Mouse (Mus musculus) naive thymus-derived CD4-positive, alpha-beta T cell, adult 5 months (primary cell): ENCODE data around the gene Ip6k1. TPM values are rescaled to one million over a fixed set of nuclear protein-coding genes. Genes with fewer than 3 reads are reported as not detected.

ENCODE experiments used
- polyA plus RNA-seq: library from polyadenylated mRNA; unstranded; fragments of 100-300 nt; shearing (Covaris generic); gene quantifications from one replicate; pipeline ENCODE4 v1.2.1, GENCODE M21; 2017

The Ip6k1 gene
- polyA plus RNA-seq = 202 TPM

DNA sequence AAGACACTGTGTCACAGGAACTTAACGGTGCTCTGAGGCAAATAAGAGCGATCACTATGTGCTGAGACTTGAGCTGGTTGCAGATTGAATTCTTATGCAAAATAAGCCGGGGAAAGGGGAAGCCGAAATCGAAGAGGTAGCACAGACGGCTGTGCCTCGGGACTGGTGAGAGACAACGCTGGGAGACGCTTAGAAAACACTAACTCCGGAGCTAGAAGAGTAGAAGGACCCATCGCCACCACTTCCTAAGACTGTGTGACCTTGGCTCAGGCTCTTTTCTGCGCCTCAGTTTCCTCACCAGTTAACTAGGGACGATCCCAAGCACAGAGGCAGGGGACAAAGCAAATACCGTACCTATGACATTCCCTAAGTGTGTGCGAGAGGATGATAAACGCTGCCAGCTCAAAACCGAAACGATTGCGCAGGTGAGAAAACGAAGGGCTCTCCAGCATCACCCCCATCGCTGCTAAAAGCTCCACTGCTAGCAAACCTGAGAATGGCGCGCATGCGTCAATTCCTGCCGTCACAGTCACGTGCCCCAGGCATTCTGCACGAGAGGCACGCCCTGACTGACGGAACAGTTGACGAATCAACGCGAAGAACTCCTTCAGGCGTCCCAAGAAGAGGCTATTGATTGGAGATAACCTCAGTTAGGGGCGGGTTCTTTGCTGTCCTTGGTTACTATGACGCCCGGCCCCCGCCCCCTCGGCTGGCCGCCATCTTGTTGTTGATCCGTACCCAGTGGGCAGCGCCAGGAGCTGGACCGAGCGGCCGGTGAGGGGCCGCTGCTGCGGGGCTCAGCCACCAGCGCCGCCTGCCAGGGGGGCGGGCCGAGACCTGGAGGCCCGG, at the start of gene Ip6k1:
Gene Ip6k1, plus strand, starts transcription at position 580 of the 849 bp plus-strand sequence.

DNA sequence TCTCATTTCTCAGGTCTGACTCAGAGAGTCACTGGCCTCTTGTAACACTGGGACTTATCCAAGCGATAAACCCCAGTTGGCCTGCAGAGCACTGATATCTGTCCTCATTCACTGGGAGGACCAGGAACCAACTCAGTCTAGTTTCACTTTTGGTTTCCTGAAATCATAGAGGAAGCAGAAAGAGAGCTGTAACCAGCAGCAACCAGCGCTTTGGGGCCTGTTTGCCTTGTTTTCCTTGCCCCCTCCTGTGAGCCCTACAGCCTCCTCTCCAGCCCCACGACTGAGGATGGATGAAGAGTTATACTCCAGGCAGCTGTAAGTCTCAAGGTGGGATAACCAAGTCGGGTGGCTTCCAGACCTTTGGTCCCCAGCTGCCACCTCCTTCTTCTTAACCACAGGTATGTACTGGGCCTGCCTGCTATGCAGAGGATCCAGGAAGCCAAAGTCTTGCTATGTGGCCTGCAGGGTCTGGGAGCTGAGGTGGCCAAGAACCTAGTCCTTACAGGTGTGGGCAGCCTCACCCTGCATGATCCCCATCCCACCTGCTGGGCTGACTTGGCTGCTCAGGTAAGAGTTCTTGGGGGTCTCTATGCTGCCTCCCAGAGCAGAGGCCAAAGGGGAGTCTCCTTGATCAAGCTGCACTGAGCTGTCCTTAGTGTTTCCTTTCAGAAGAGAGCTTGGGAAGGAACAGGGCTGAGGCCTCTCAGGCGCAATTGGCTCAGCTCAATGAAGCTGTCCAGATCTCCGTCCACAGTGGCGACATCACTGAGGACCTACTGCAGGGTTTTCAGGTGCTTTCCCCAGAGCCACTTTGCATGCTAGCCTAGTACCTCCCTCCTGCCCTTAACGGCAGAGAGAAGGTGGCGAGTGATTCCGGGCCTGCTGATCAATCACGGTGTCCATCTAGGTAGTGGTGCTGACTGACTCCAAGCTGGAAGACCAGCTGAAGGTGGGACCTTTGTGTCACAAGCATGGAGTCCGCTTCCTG, 26.6 kb upstream of the Ip6k1 start, which contains the start of gene Uba7:
Gene Uba7, plus strand, starts transcription at position 107 of the 988 bp plus-strand sequence.

DNA sequence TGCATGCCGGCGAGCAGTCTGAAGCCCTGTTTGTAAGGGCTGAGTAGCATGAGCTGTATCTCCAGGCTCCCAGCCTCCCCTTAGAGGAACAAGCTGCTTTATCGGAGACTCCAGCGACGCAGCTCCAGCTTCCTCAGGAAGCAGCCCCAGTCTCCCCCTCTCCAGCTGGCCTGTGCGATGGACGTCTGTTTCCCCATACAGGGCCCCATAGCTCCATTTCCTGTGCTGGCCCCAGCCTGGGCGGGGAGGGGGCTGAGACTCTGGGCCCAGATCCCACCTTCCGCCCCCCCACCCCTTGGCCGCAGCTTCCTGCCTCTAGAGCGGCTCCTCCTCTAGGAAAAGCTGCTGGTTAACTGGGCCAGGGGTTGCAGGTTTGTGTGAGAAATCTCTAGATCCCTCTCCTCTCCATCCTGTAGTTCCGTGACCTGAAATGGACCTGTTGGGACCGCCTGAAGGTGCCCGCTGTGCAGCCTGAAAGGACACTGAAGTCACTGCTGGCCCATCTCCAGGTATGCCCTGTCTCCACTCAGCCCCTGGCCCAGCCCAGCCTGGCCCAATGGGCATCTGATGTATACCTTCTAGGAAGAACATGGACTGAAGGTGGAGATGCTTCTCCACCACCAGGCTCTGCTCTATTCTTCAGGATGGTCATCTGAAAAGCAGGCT, 19.5 kb upstream of the Ip6k1 start, which contains the start of gene Gm20661:
Gene Gm20661, plus strand, starts transcription at position 378 of the 666 bp plus-strand sequence.

DNA sequence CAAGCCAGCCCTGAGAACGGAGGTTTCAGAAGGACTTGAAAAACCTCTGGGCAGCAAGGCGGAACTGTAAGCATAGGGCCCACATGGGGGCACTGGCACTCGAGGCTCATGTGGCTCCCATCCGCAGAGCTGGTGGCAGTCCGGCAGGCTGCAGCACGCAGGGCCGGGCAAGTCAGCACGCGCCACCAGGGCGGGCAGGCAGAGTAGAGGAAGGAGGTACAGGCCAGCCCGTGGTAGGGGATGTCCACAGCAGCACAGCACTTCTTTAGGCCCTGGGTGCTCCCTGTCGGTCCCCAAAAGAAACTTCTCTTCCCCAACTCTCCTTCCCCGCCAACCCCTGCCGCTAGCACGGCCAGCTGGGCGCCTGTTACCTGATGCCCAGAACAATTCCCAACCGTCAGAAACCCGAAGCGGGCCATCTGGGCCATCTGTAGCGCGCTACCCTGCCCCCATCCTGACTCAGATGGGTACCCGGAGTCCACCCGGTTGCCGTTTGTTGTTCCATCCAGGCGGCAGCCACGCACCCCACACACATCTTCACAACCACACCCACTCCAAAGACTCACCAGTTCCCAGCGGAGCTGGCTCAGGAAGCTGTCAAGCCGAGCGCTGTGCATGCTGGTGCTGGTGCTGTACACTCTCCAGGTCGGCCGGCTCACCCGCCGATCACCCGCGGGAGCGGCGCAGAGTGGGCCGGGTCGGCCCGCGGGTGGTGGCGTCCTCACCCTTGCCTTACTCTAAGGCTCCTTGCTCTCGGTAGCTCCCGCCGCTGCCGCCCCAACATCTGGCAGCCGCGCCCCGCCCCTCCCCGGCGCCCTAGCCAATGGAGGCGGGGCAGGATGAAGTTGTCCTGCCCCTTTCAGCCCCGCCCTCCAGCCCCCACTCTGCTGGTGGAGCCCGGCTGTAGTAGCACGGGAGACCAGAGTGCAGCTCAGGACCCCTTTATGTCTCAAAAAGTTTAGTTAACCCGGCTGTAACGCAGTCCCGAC, 16.9 kb upstream of the Ip6k1 start, which contains the start of gene Inka1:
Gene Inka1, minus strand, starts transcription at position 749 of the 989 bp plus-strand sequence.

DNA sequence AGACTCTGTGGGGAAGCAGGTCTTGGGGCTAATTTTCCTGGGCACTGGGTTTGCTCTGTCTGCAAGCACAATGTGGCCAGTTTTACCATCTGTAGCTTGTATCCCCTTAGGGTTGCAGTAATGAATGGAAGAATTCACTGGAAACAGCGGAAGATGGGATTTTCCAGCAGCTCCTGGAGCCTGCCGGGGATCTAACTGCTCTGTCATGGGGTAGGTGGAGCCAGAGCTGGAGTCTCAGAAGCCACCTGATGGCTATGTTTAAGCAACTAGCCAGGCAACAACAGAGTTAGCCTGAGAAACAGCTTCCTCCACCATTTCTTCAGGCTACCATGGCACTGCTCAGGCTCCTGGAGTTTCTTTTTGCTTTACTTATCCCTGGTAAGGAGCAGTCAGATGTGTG, 10.1 kb upstream of the Ip6k1 start, which contains the start of gene Cdhr4:
Gene Cdhr4, plus strand, starts transcription at position 301 of the 400 bp plus-strand sequence.

DNA sequence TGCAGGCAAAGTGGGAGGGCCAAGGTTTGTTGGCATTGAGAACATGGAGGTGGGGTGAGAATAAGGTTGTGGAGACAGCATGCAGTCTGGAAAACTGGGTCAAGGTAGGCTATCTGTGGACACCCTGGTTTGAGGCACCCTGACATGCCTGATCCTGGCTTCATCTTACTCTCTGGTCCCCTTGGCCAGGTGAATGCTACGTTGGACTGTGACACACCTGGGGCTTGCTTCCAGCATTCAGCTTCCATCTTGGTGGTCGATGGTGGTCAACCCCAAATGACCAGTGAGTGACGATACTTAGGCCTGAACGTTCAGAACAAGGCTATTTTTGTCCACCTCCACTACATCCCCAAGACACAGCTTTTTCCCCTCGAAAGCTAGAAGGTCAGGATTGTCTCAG, 6.3 kb upstream of the Ip6k1 start, which contains the start of gene Gm20662:
Gene Gm20662, plus strand, starts transcription at position 301 of the 400 bp plus-strand sequence.

DNA sequence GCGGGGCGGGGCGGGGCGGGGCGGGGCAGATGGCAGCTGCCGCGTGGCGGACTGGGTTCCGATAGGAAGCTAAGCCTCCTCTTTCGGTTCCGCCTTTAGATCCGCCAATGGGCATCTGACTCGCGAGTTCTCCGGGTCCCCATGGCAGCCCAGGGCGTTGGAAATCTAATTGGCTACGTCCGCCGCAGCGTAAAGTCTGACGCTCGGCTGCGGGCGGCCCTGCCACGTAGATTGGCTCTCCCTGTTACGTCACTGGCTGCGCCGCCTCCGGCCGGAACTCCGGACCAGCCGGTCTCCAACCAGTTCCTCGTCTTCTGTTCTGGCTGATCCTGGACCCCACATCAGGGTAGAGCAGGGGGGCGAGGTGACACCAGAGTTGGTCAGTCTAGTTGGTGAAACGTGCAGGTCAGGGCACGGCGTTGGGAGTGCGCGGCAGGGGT, 46.7 kb downstream of the Ip6k1 start, which contains the start of gene Gmppb:
Gene Gmppb, plus strand, starts transcription at position 227 of the 440 bp plus-strand sequence.

DNA sequence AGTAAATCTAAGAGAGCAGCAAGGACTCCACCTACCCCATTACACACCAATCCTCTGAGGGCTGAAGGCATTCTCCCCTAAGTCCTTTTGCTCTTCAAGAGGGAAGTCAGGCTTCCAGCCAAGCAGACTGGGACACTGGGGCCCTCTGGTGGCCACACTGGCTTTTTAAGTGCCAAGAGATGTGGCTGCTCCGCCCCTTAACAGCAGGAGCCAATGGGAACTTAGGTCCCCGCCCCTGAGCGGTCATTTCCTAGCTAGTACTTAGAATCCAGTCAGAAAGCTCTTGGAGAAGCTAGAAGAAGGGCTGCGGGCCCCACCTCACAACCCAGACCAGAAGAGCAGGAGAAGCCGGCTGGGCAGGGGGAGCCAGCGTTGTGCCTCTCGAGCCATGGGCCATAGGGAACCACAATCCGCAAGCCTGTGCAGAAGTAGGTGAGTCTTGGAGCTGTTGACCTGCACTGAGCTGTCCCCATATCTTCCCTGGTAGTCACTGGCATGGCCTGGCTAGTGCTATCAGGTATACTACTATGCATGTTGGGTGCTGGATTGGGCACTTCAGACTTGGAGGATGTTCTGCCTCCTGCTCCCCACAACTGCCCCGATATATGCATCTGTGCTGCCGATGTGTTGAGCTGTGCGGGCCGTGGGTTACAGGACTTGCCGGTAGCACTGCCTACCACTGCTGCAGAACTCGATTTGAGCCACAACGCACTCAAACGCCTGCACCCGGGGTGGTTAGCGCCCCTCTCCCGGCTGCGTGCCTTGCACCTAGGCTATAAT, 50.8 kb downstream of the Ip6k1 start, which contains the start of gene Amigo3:
Gene Amigo3, plus strand, starts transcription at position 275 of the 780 bp plus-strand sequence.

DNA sequence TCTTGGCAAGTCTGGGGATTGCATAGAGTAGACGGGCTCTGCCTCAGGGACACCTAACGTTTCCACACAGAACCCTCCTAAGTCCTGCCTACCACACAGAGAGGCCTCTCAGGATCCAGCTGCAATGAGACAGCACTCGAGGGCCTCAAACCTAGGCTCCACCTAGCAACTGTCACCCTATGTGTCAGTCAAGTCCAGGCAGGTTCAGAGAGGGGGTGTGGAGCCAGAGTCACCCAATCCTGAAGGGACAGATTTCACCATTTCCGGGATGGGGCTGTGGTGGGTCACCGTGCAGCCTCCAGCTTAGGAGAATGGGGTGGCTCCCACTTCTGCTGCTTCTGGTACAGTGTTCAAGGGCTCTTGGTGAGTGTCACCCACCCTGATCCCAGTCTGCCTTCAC, 77.9 kb downstream of the Ip6k1 start, which contains the start of gene Mst1:
Gene Mst1, plus strand, starts transcription at position 269 of the 400 bp plus-strand sequence.

DNA sequence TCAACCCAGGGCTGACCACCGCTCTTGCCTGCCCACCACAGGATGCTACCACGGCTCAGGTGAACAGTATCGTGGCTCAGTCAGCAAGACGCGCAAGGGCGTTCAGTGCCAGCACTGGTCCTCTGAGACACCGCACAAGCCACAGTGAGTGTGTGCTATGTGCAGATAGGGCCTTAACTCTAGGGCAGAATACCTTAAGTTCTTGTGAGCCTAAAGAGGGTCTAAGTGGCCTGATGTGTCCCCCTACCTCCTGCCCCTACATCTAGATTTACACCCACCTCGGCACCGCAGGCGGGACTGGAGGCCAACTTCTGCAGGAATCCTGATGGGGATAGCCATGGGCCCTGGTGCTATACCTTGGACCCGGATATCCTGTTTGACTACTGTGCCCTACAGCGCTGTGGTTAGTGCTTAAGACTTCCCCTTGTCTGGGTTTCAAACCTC, 80.7 kb downstream of the Ip6k1 start, which contains the start of gene Rnf123:
Gene Rnf123, minus strand, starts transcription at position 359 of the 444 bp plus-strand sequence.

DNA sequence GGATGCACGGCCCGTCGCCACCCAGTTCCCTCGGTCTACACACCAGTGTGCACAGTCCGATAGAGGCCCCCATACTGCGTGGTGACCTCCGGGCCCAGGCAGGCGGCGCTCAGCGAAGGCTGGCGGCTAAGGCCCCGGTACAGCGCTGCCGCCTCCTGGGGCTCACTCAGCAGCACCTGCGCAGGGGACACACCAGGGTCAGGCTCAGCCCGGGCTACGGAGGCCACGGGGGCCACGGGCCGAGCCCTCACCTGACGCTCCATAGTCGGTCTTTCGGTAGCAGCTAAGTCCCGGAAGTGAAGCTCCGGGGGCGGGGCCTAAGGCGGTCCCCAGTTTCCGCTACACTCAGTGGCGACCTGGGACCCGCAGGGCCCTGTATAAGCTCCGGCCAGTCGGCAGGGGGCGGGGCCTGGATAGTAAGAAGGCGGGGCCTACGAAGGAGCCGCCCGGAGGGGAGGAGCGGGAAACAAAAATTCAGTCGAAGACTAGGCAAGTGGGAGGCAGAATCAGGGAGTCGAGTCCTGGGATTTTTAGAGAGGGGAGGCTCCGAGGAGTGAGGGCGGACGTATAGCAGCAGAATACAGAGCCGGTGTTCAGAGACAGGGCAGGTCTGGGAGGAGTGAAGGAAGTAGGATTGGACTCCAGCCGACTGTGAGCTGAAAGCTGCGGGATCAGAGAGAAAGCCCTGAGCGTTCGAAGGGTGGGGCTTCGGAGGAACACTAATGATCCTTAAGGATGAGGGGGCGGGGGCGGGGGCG, 92.1 kb downstream of the Ip6k1 start, which contains the start of gene Apeh:
Gene Apeh, minus strand, starts transcription at position 423 of the 758 bp plus-strand sequence.

Other genes starting within 250 kb of the Ip6k1 start
- 309 TPM for gene Rbm5, start 231.5 kb upstream of the Ip6k1 start, polyA plus RNA-seq
- gene Rbm6, start 129.3 kb upstream of the Ip6k1 start, polyA plus RNA-seq = 128 TPM
- 27.7 TPM for gene Mon1a, start 114.3 kb upstream of the Ip6k1 start, polyA plus RNA-seq
- 0.25 TPM for gene Mst1r, start 95.6 kb upstream of the Ip6k1 start, polyA plus RNA-seq
- gene Actl11, start 74.0 kb upstream of the Ip6k1 start, polyA plus RNA-seq = not detected
- not detected for gene Camkv, start 66.8 kb upstream of the Ip6k1 start, polyA plus RNA-seq
- 4.1 TPM for gene Traip, start 52.4 kb upstream of the Ip6k1 start, polyA plus RNA-seq
- gene Uba7, start 27.0 kb upstream of the Ip6k1 start, polyA plus RNA-seq = 179 TPM
- gene Gm20661, start 19.4 kb upstream of the Ip6k1 start, polyA plus RNA-seq = not detected
- 1.8 TPM for gene Inka1, start 16.6 kb upstream of the Ip6k1 start, polyA plus RNA-seq
- gene Cdhr4, start 10.0 kb upstream of the Ip6k1 start, polyA plus RNA-seq = 0.60 TPM
- not detected for gene Gm20662, start 6.2 kb upstream of the Ip6k1 start, polyA plus RNA-seq
- gene Gmppb, start 46.7 kb downstream of the Ip6k1 start, polyA plus RNA-seq = 14.5 TPM
- 0.85 TPM for gene Amigo3, start 50.7 kb downstream of the Ip6k1 start, polyA plus RNA-seq
- gene Mst1, start 77.9 kb downstream of the Ip6k1 start, polyA plus RNA-seq = 2.0 TPM
- gene Rnf123, start 80.8 kb downstream of the Ip6k1 start, polyA plus RNA-seq = 116 TPM
- 71.3 TPM for gene Apeh, start 92.1 kb downstream of the Ip6k1 start, polyA plus RNA-seq
- 0.12 TPM for gene Bsn, start 187.9 kb downstream of the Ip6k1 start, polyA plus RNA-seq